Mouse (Mus musculus): Measurements from ENCODE around the gene Pknox2.

DNA sequence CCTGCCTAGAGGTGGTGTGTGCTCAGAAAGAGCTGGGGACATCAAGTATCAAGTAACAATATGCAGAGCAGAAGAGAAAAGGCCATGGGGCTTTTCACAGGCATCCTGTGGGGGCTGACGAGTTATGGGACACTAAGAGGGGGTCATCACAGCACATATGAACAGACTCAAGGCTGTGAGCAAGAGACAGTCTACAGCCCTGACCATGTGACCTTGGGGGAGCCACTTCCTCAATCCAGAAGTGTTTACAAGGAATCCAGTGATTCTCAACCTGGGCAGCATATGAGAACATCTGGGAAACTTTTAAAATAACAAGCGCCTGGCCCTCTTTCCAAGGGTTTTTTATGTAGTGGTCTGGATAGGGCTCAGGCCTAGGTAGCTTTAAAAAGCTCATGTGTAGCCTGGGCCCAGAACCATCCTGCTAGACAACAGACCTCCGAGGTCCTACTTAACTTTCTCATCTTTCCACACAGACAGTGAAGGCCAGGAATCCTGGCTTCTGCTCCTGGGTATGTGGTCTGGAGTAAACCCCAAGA, 117.3 kb downstream of the Pknox2 start:
- TF ChIP-seq MAX (IDR thresholded peaks at IDR 0.05), result no peak
- no peak for TF ChIP-seq FOSL1 (IDR thresholded peaks at IDR 0.05; ENCODE audit: insufficient read depth, low read length, poor library complexity, severe bottlenecking)
- TF ChIP-seq CTCF (IDR thresholded peaks at IDR 0.05; ENCODE audit: control insufficient read depth, insufficient read depth, insufficient read length), result no peak
- TF ChIP-seq USF1 (IDR thresholded peaks at IDR 0.05; ENCODE audit: low read depth), result no peak

Measured in C2C12 (cell line).